12 mouse cellular contexts compared by ENCODE assay signal in genomic region chr2:22962242-22962641, GRCm38 (mm10).
DNase-seq lines count a peak whose midpoint lies in the region.
"Had no signal": no experiment of that assay in that cellular context is flagged by ENCODE, and none has a peak within 500 bp of the region (broad histone marks: within the 10 kb centered on the region; RNA-seq: fewer than 3 reads in every experiment).

No protein-coding gene starts in this region.

- peak; percentile 69 for DNase-seq in right cerebral cortex, adult 18-20 months
- no peak for DNase-seq in right cerebral cortex, postnatal 25 days
- DNase-seq in T-cell, adult 2 months (ENCODE audit: low spot score), result peak; percentile 37
- peak; percentile 55 to 64 for DNase-seq in layer of hippocampus, postnatal 36 days
- peak; percentile 39 for DNase-seq in telencephalon, adult 2 months (ENCODE audit: low read depth, low spot score)
- no peak for DNase-seq in gastrocnemius, adult 18-20 months (ENCODE audit: low spot score)
- no peak for DNase-seq in spleen, adult 18-20 months
- DNase-seq: adrenal gland, postnatal 25 days; cerebellum, postnatal 10 days; forebrain, postnatal 0 days; liver, postnatal 0 days; retina, postnatal 1 day had no signal

Comparison
In these comparisons a context has a peak if more than half of its experiments do, and no peak if none do; other contexts are left out.
1. DNase-seq: peak in right cerebral cortex, adult 18-20 months (single experiment), T-cell, adult 2 months (single experiment), layer of hippocampus, postnatal 36 days (2 of 2) and telencephalon, adult 2 months (single experiment); none in right cerebral cortex, postnatal 25 days (single experiment), gastrocnemius, adult 18-20 months (single experiment) and spleen, adult 18-20 months (0 of 2).